Mouse (Mus musculus) hindbrain, postnatal 0 days (tissue): ENCODE results near the gene Syce2. TPM values are rescaled to one million over a fixed set of nuclear protein-coding genes. Genes with fewer than 3 reads are reported as not detected.
A peak's percentile ranks its signal among the peaks of the same experiment; 100 is the strongest.

Source experiments
- ATAC-seq: fragments of 200-750 bp; cut with Nextera tagmentation; 2 replicates; pipeline ENCODE4 v1.8.0; 2017; ENCODE audit warnings: mild to moderate bottlenecking, moderate TSS enrichment, moderate library complexity
- DNase-seq: peaks from one replicate; pipeline ENCODE4 v3.0.0-alpha.2; 2015; ENCODE audit warnings: low spot score
- H3K27ac ChIP-seq: fragments of 300-500 bp; sonication (generic); 2 replicates; pipeline ENCODE4 v1.5.1; 2014; ENCODE audit warnings: mild to moderate bottlenecking
- H3K27me3 ChIP-seq: fragments of 300-500 bp; sonication (generic); 2 replicates; pipeline ENCODE4 v1.6.1; 2014; ENCODE audit warnings: low read length, mixed read lengths; ENCODE audit not compliant: insufficient read depth
- H3K36me3 ChIP-seq: fragments of 300-500 bp; sonication (generic); 2 replicates; pipeline ENCODE4 v1.6.1; 2014; ENCODE audit warnings: low read length, mixed read lengths; ENCODE audit not compliant: insufficient read depth
- H3K4me1 ChIP-seq: fragments of 300-500 bp; sonication (generic); 2 replicates; pipeline ENCODE4 v1.6.1; 2014; ENCODE audit warnings: antibody characterized with exemption, low read length, mixed read lengths; ENCODE audit not compliant: insufficient read depth
- H3K4me2 ChIP-seq: fragments of 300-500 bp; sonication (generic); 2 replicates; pipeline ENCODE4 v1.6.1; 2014; ENCODE audit warnings: low read depth, mild to moderate bottlenecking, low read length, moderate library complexity, mixed read lengths
- H3K4me3 ChIP-seq: fragments of 300-500 bp; sonication (generic); 2 replicates; pipeline ENCODE4 v1.5.1; 2014; ENCODE audit warnings: low read length
- H3K9ac ChIP-seq: fragments of 300-500 bp; sonication (generic); replicated peaks from 2 replicates; pipeline ENCODE4 v1.6.1; 2014; ENCODE audit warnings: mild to moderate bottlenecking, low read length, moderate library complexity, mixed read lengths
- H3K9me3 ChIP-seq: fragments of 300-500 bp; sonication (generic); 2 replicates; pipeline ENCODE4 v1.6.1; 2016; ENCODE audit warnings: low read length, mixed read lengths
- CTCF ChIP-seq: IDR thresholded peaks from 2 replicates; pipeline ENCODE4 v1.5.1; 2016; ENCODE audit warnings: antibody characterized with exemption, control low read depth, low read depth
- WGBS: fragments of 180-500 bp; shearing (Covaris S2); extraction: QIAGEN DNeasy Blood & Tissue Kit; methylation state at CpG from one replicate; pipeline ENCODE4 v1.1.7; 2014; 5-methylcytosine and 5-hydroxymethylcytosine counted together
- polyA plus RNA-seq: library from polyadenylated mRNA; unstranded; fragments of >200 nt; fragmentation: Nextera tagmentation; extraction: Ambion mirVana; gene quantifications from 2 replicates; pipeline ENCODE4 v1.2.1, GENCODE M21; 2015
- total RNA-seq: library from RNA; depleted of rRNA; stranded (reverse); fragments of >200 nt; gene quantifications from 2 replicates; pipeline ENCODE4 v1.2.3, GENCODE M21; 2014

Gene Syce2
- total and polyA plus RNA-seq, 2 experiments from 2014 or later: 14.0 to 62.1 TPM

DNA sequence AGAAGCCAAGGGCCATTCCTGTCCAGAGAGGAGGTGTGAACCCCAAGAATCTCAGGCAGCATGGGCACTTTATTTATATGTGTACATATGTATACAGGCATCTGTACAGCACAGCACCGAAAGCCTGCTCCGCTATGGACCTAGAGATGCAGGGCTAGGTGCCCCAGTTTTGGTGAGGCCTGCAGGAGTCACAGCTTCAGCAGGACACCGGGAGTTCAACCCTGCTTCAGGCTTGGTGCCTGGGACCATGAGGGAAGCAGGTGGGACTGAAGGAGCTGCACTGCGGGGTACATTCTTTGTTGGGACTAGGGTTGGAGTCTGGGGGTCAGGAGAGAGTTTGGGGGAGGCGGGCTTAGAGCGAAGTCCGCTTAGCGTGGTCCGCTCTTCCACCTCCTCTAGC, 39.9 kb downstream of the Syce2 start:
- H3K27ac ChIP-seq: no peak overlapping the region
- no peak for TF ChIP-seq CTCF
- no peak overlapping the region for H3K4me2 ChIP-seq
- no peak overlapping the region for H3K4me3 ChIP-seq
- DNase-seq (no peak), ATAC-seq (no peak)
- H3K9me3 ChIP-seq: no peaks in the 10 kb centered on the region
- no peaks in the 10 kb centered on the region for H3K4me1 ChIP-seq
- 83% methylated on average over 9 of the region's 9 CpGs for WGBS
- no peaks in the 10 kb centered on the region for H3K27me3 ChIP-seq
- H3K9ac ChIP-seq: no peak overlapping the region
- peaks cover 35% of the 10 kb centered on the region for H3K36me3 ChIP-seq

DNA sequence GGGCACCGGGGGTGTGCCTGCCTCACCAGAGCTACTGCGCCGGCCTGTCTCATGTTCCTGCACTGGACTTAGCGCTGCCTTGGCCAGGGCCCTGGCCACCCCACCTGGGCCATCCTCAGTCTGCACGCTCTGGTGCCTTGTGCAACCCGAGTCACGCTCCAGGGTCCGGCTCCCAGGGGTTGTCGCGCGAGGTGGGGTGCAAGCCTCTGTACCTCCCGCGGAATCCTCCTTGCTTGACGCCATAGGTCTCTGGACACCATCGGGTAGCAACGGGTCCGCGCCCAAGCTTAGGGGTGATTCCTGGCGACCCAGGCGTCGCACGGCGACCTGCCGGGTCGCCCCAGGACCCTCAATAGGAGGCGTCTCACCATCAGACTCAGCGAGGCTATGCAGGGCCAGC, 40.5 kb downstream of the Syce2 start:
- Histone ChIP-seq H3K27ac (no peak overlapping the region), H3K27me3 (no peaks in the 10 kb centered on the region), H3K9me3 (no peaks in the 10 kb centered on the region), H3K4me2 (peak overlapping the region; percentile 51; the same call in 1 of the 2 replicates), H3K36me3 (peaks cover 38% of the 10 kb centered on the region), H3K9ac (no peak overlapping the region), H3K4me1 (no peaks in the 10 kb centered on the region), H3K4me3 (no peak overlapping the region)
- 29% methylated on average over 27 of the region's 27 CpGs for WGBS
- DNase-seq (no peak), ATAC-seq (no peak)
- no peak for TF ChIP-seq CTCF

DNA sequence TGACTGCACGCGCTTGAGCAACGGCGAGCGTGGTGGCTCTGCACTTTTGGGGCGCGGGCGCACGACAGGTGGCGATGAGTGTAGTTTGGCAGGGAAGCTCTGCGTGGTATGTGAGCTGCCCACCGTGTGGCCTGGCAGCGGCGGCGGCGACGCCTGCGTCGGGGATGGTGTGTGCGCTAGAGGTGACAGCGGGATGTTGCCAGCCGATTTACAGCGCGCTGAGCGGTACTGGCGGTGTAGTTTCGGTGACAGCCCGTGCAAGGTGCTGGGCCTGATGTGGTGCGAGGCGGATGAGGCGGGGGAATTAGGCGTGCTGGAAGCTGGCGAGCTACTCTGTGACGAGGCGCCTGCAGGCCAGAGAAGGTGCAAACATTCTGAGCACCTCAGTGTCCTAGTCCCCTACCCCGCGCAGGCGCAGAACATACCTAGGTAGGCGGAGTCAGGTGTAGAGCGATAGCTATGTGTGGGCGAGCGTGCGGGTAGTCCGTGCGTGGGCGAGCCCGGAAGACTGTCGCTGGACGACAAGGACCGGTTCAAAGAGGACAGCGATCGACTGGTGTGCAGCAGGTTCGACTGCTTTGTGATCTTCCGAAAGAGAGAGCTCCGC, 41.1 kb downstream of the Syce2 start:
- Histone ChIP-seq H3K4me1 (no peaks in the 10 kb centered on the region), H3K36me3 (peaks cover 44% of the 10 kb centered on the region), H3K4me3 (peak overlapping the region; percentile 19; the same call in 1 of the 2 replicates), H3K4me2 (peak overlapping the region; percentile 51), H3K27me3 (no peaks in the 10 kb centered on the region), H3K9me3 (no peaks in the 10 kb centered on the region), H3K27ac (no peak overlapping the region), H3K9ac (no peak overlapping the region)
- DNase-seq (peak; percentile 61), ATAC-seq (0 out of 2 replicates have a peak, but pooled peaks have one; percentile 3)
- 8% methylated on average over 55 of the region's 55 CpGs for WGBS
- no peak for TF ChIP-seq CTCF

DNA sequence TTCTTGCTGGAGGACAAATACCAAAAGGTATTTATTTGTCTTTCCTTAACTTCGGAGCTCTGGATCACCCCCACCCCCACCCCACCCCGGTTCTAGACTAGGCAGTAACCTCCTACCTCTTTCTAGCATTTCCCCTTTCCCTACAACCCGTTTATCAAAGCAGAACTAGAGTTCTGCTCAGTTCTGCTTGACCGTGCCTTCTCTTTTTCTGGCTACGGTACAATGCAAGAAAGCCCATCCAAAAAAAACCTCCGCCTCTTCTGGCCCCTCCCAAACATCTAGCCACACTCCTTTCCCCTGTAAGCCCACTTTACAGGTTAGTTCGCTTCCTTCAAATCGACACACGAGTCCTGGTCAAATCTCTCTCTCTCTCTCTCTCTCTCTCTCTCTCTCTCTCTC, 41.6 kb downstream of the Syce2 start:
- peak overlapping the region; percentile 51 for H3K4me2 ChIP-seq
- no peaks in the 10 kb centered on the region for H3K9me3 ChIP-seq
- peaks cover 48% of the 10 kb centered on the region for H3K36me3 ChIP-seq
- H3K9ac ChIP-seq: no peak overlapping the region
- H3K27me3 ChIP-seq: no peaks in the 10 kb centered on the region
- 22% methylated on average over 9 of the region's 9 CpGs for WGBS
- H3K4me3 ChIP-seq: peak overlapping the region; percentile 19; the same call in 1 of the 2 replicates
- TF ChIP-seq CTCF: no peak
- ATAC-seq (no peak), DNase-seq (no peak)
- H3K27ac ChIP-seq: no peak overlapping the region
- H3K4me1 ChIP-seq: no peaks in the 10 kb centered on the region

DNA sequence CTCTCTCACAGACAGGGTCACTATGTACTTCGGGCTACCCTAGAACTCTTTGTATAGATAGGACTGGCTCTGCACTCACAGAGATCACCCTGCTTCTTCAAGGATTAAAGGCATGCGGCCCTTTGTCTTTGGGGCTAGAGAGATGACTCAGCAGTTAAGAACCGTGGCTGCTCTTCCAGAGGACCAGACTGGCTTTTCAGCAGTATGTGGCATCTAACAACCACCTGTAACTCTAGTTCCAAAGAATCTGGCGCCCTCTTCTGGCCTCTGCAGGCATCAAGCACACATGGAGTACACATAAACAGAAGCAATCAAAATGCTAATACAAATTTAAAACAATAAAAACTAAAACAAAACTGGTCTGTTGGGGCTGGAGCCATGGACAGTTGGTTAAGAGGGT, 42.0 kb downstream of the Syce2 start:
- no peak overlapping the region for H3K4me2 ChIP-seq
- 36% methylated on average over 4 of the region's 4 CpGs for WGBS
- no peak overlapping the region for H3K4me3 ChIP-seq
- no peaks in the 10 kb centered on the region for H3K4me1 ChIP-seq
- no peak overlapping the region for H3K9ac ChIP-seq
- TF ChIP-seq CTCF: peak; percentile 58
- H3K27ac ChIP-seq: no peak overlapping the region
- H3K36me3 ChIP-seq: peaks cover 52% of the 10 kb centered on the region
- peak; percentile 77 for DNase-seq
- no peaks in the 10 kb centered on the region for H3K9me3 ChIP-seq
- ATAC-seq: no peak
- H3K27me3 ChIP-seq: no peaks in the 10 kb centered on the region

DNA sequence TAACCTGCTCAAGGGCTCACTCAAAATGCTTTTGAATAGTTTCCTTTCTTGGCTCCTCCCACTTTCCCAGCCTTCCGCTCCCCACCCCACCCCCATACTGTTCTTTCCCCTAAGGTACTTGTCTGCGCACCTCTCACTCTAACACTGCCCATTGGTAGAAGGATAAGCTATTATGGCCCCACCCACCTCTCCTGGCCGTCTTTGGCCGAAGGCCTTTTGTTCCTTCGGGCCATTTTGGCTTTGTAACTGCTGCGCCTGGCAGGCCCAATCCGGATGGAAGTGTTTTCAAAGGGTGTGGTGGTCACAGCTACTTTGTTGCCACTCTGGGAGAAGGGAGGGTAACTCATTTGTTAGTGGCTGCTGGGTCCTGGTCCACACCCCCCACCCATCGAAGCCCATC, 43.4 kb downstream of the Syce2 start:
- ATAC-seq (no peak), DNase-seq (no peak)
- H3K4me2 ChIP-seq: no peak overlapping the region
- no peaks in the 10 kb centered on the region for H3K9me3 ChIP-seq
- H3K36me3 ChIP-seq: peaks cover 61% of the 10 kb centered on the region
- no peak overlapping the region for H3K9ac ChIP-seq
- H3K27ac ChIP-seq: no peak overlapping the region
- 93% methylated on average over 8 of the region's 8 CpGs for WGBS
- no peak for TF ChIP-seq CTCF
- no peaks in the 10 kb centered on the region for H3K27me3 ChIP-seq
- H3K4me1 ChIP-seq: no peaks in the 10 kb centered on the region
- no peak overlapping the region for H3K4me3 ChIP-seq

DNA sequence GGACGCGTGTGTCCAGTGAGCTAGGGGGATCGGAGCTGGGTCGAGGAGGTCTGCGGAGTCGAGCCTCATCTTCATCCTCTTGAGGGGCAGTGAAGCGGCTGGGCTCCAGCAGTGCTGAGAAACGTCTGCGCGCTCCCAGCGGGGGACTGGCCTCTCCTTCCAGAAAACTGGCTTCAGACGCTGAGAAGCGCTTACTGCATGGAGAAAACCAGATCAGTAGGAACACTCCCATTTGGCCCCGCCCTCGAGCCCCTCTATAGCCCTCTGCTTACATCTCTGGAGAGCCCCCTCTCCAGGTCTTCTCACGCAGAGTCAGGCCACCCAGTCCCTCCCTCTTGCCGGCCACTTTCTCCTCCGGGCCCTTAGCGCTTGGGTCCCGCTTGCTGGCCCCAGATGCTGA, 45.9 kb downstream of the Syce2 start:
- no peak for TF ChIP-seq CTCF
- Histone ChIP-seq H3K9ac (no peak overlapping the region), H3K27ac (no peak overlapping the region), H3K4me2 (no peak overlapping the region), H3K4me1 (no peaks in the 10 kb centered on the region), H3K27me3 (no peaks in the 10 kb centered on the region), H3K4me3 (no peak overlapping the region), H3K9me3 (no peaks in the 10 kb centered on the region), H3K36me3 (peaks cover 69% of the 10 kb centered on the region)
- DNase-seq: no peak
- WGBS: 33% methylated on average over 20 of the region's 20 CpGs
- ATAC-seq: no peak
